Mouse (Mus musculus) megakaryocyte, embryonic 14.5 days (primary cell): ENCODE data around the gene Sez6l.

ENCODE experiments used
- FLI1 ChIP-seq: IDR thresholded peaks from 2 replicates; pipeline ENCODE4 v1.6.1; 2012; ENCODE audit warnings: low read length, inconsistent platforms, mixed read lengths
- GATA1 ChIP-seq: IDR thresholded peaks from 3 replicates; pipeline ENCODE4 v1.6.1; 2012; ENCODE audit warnings: mixed read lengths, low read length, inconsistent platforms, borderline replicate concordance

DNA sequence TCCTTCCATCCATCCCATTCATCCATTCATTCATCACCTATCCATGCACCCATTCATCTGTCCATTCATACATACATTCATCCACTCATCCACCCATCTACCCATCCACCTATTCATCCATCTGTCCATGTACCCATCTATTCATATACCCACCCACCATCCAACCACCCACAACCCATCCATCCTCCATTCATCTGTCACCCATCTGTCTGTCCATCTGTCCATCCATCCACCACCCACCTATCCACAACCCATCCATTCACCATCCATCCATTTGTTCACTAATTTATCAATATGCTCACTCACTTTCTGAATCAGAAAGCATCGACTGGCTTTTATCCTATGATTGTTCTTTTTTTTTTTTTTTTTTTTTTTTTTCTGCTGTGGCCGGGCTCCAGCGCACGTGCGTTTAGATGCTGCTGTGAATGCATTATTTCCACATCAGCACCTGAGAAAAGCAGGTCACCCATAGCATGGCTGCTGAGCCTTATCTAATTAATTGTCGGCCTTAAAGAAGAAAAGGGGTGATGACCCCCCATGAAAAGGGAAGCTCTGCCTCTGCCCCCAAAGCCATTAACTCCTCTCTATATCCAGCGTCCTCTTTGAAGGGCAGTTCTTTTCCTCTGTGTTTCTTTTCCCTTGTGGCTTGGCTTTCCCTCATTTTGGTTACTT lies 39.1 kb upstream of the Sez6l start:
- TF ChIP-seq GATA1 (no peak), FLI1 (no peak)
